In genomic region chr17:45591701-45592605, GRCm38 (mm10) we compare ENCODE assay signal across 9 mouse cellular contexts. TPM values are rescaled to one million over a fixed set of nuclear protein-coding genes. Genes with fewer than 3 reads are reported as not detected.
DNase-seq lines count a peak whose midpoint lies in the region; ATAC-seq and TF ChIP-seq lines count a peak whose summit lies in the region.
"Had no signal": no experiment of that assay in that cellular context is flagged by ENCODE, and none has a peak within 500 bp of the region (broad histone marks: within the 10 kb centered on the region; RNA-seq: fewer than 3 reads in every experiment).

No protein-coding gene starts in this region.

- intact Hi-C loops in heart, adult 2 months (cut with DNase I), result no loop called here

- H3K9me3 ChIP-seq in lung, embryonic 16.5 days (ENCODE audit: control insufficient read depth, low read length), result no peaks in the 10 kb centered on the region; the same call in 1 of the 2 replicates
- no peaks in the 10 kb centered on the region for H3K9me3 ChIP-seq in midbrain, postnatal 0 days (ENCODE audit: low read length)

- no peak for DNase-seq in lung, postnatal 25 days (ENCODE audit: low spot score)
- peak; percentile 59 to 61 for DNase-seq in cerebellum, adult 18-20 months
- DNase-seq in heart, adult 2 months, result peak; percentile 81 to 83
- peak; percentile 52 for DNase-seq in kidney, adult 18-20 months
- DNase-seq in midbrain, postnatal 0 days (ENCODE audit: low spot score), result no peak
- no peak for DNase-seq in right cerebral cortex, postnatal 25 days
- DNase-seq in right cerebral cortex, postnatal 14 days, result no peak

- no peak for TF ChIP-seq CTCF in heart, adult 2 months (IDR thresholded peaks at IDR 0.05)
- TF ChIP-seq CTCF in midbrain, postnatal 0 days (IDR thresholded peaks at IDR 0.05), result no peak

- peak; percentile 55; the same call in 1 of the 2 replicates for TF ChIP-seq POLR2A in heart, adult 2 months (IDR thresholded peaks at IDR 0.05; ENCODE audit: insufficient read depth, low read depth, low read length)

- ATAC-seq in lung, embryonic 16.5 days (ENCODE audit: low read depth), result 0 out of 2 replicates have a peak, but pooled peaks have one; percentile 1
- ATAC-seq in midbrain, postnatal 0 days (ENCODE audit: low FRiP score), result 0 out of 2 replicates have a peak, but pooled peaks have one; percentile 2

- H3K9ac ChIP-seq in lung, embryonic 16.5 days (ENCODE audit: low read length), result peak overlapping the region; percentile 8
- H3K9ac ChIP-seq in heart, adult 2 months (ENCODE audit: low read depth, low read length), result peak overlapping the region; percentile 67
- peak overlapping the region; percentile 29; the same call in 1 of the 2 replicates for H3K9ac ChIP-seq in midbrain, postnatal 0 days (replicated peaks; ENCODE audit: low read length, poor library complexity, severe bottlenecking)

- peak overlapping the region; percentile 31 for H3K4me2 ChIP-seq in lung, embryonic 16.5 days (ENCODE audit: low read depth, low read length)
- H3K4me2 ChIP-seq in midbrain, postnatal 0 days (ENCODE audit: low read depth, low read length, poor library complexity, severe bottlenecking), result peak overlapping the region; percentile 24

- TF ChIP-seq EP300 in heart, adult 2 months (IDR thresholded peaks at IDR 0.05; ENCODE audit: insufficient read depth, low read depth, low read length), result peak; percentile 75

- H3K79me2 ChIP-seq in heart, adult 2 months (replicated peaks; ENCODE audit: control insufficient read depth, insufficient read depth, low read length), result no peaks in the 10 kb centered on the region

- H3K4me1 ChIP-seq in lung, embryonic 16.5 days (replicated peaks; ENCODE audit: control insufficient read depth, insufficient read depth, low read length), result peaks cover 46% of the 10 kb centered on the region
- peaks cover 33% of the 10 kb centered on the region for H3K4me1 ChIP-seq in heart, adult 2 months (ENCODE audit: control insufficient read depth, insufficient read depth, low read length)
- H3K4me1 ChIP-seq in midbrain, postnatal 0 days (ENCODE audit: insufficient read depth, low read length), result peaks cover 15% of the 10 kb centered on the region

- no peaks in the 10 kb centered on the region for H3K27me3 ChIP-seq in lung, embryonic 16.5 days (ENCODE audit: control insufficient read depth, insufficient read depth, low read depth, low read length)
- no peaks in the 10 kb centered on the region for H3K27me3 ChIP-seq in heart, adult 2 months (ENCODE audit: control insufficient read depth, insufficient read depth, low read length)
- peaks cover 8% of the 10 kb centered on the region for H3K27me3 ChIP-seq in midbrain, postnatal 0 days (ENCODE audit: insufficient read depth, low read length)

- 46% methylated on average over 16 of the region's 16 CpGs for WGBS in lung, embryonic 16.5 days
- 14% methylated on average over 16 of the region's 16 CpGs for WGBS in heart, adult 2 months
- WGBS in midbrain, postnatal 0 days, result 59% methylated on average over 16 of the region's 16 CpGs

- peak overlapping the region; percentile 5 for H3K4me3 ChIP-seq in lung, embryonic 16.5 days (ENCODE audit: low read length)
- peak overlapping the region; percentile 30 for H3K4me3 ChIP-seq in heart, adult 2 months
- no peak overlapping the region for H3K4me3 ChIP-seq in midbrain, postnatal 0 days (ENCODE audit: low read depth, low read length)

- peaks cover 4% of the 10 kb centered on the region; the same call in 1 of the 2 replicates for H3K36me3 ChIP-seq in lung, embryonic 16.5 days (ENCODE audit: control insufficient read depth, insufficient read depth, low read length)
- H3K36me3 ChIP-seq in heart, adult 2 months (ENCODE audit: control insufficient read depth, insufficient read depth, low read length), result no peaks in the 10 kb centered on the region
- no peaks in the 10 kb centered on the region for H3K36me3 ChIP-seq in midbrain, postnatal 0 days (ENCODE audit: insufficient read depth, low read length)

- H3K27ac ChIP-seq in lung, embryonic 16.5 days (ENCODE audit: low read length), result peak overlapping the region; percentile 56
- H3K27ac ChIP-seq in heart, adult 2 months, result peak overlapping the region; percentile 81
- no peak overlapping the region for H3K27ac ChIP-seq in midbrain, postnatal 0 days (ENCODE audit: low read depth, low read length)
- H3K27ac ChIP-seq: macrophage had no signal

RNA-seq across cellular contexts. Expression of gene Slc29a1, which starts 7.5 kb away (rescaled TPM):
- polyA plus RNA-seq in lung, embryonic 16.5 days (2015; fragmentation: Nextera tagmentation; extraction: Ambion mirVana), result 100 and 106 TPM in 2 replicates
- total RNA-seq in heart, adult 2 months (2021), result 10 to 100 TPM; 80.3 to 84.6 TPM
- 160 and 184 TPM in 2 replicates for polyA plus RNA-seq in heart, adult 2 months (2012; rRNA removed)
- total RNA-seq in midbrain, postnatal 0 days (2014; rRNA removed), result 45.3 and 82.1 TPM in 2 replicates
- polyA plus RNA-seq in midbrain, postnatal 0 days (2015; fragmentation: Nextera tagmentation; extraction: Ambion mirVana), result 38.4 TPM in 2 replicates

RNA-seq across cellular contexts. Expression of gene Mymx, which starts 9.9 kb away (rescaled TPM):
- polyA plus RNA-seq in lung, embryonic 16.5 days (2015; fragmentation: Nextera tagmentation; extraction: Ambion mirVana), result 0.39 and 0.91 TPM in 2 replicates
- total RNA-seq in heart, adult 2 months (2021), result not detected
- polyA plus RNA-seq in heart, adult 2 months (2012; rRNA removed), result not detected in 2 replicates
- not detected in 2 replicates for total RNA-seq in midbrain, postnatal 0 days (2014; rRNA removed)
- polyA plus RNA-seq in midbrain, postnatal 0 days (2015; fragmentation: Nextera tagmentation; extraction: Ambion mirVana), result not detected in 2 replicates
- polyA plus RNA-seq: macrophage had no signal

RNA-seq across cellular contexts. Expression of gene Hsp90ab1, which starts 18.9 kb away (rescaled TPM):
- polyA plus RNA-seq in lung, embryonic 16.5 days (2015; fragmentation: Nextera tagmentation; extraction: Ambion mirVana), result 1,477 and 1,506 TPM in 2 replicates
- 1,000 to 10,000 TPM; 1,183 to 1,319 TPM for total RNA-seq in heart, adult 2 months (2021)
- 464 and 736 TPM in 2 replicates for polyA plus RNA-seq in heart, adult 2 months (2012; rRNA removed)
- total RNA-seq in midbrain, postnatal 0 days (2014; rRNA removed), result 1,063 and 1,068 TPM in 2 replicates
- 1,368 and 1,371 TPM in 2 replicates for polyA plus RNA-seq in midbrain, postnatal 0 days (2015; fragmentation: Nextera tagmentation; extraction: Ambion mirVana)

RNA-seq across cellular contexts. Expression of gene Slc35b2, which starts 28.3 kb away (rescaled TPM):
- polyA plus RNA-seq in lung, embryonic 16.5 days (2015; fragmentation: Nextera tagmentation; extraction: Ambion mirVana), result 130 and 131 TPM in 2 replicates
- total RNA-seq in heart, adult 2 months (2021), result 10 to 100 TPM; 23.4 to 24.0 TPM
- polyA plus RNA-seq in heart, adult 2 months (2012; rRNA removed), result 45.1 and 49.2 TPM in 2 replicates
- 91.7 and 113 TPM in 2 replicates for total RNA-seq in midbrain, postnatal 0 days (2014; rRNA removed)
- polyA plus RNA-seq in midbrain, postnatal 0 days (2015; fragmentation: Nextera tagmentation; extraction: Ambion mirVana), result 71.8 and 75.3 TPM in 2 replicates

RNA-seq across cellular contexts. Expression of gene Nfkbie, which starts 36.5 kb away (rescaled TPM):
- polyA plus RNA-seq in lung, embryonic 16.5 days (2015; fragmentation: Nextera tagmentation; extraction: Ambion mirVana), result 3.1 and 3.5 TPM in 2 replicates
- total RNA-seq in heart, adult 2 months (2021), result 1 to 10 TPM; 1.1 TPM
- 1.6 and 2.2 TPM in 2 replicates for polyA plus RNA-seq in heart, adult 2 months (2012; rRNA removed)
- 2.0 and 4.8 TPM in 2 replicates for total RNA-seq in midbrain, postnatal 0 days (2014; rRNA removed)
- polyA plus RNA-seq in midbrain, postnatal 0 days (2015; fragmentation: Nextera tagmentation; extraction: Ambion mirVana), result 2.5 and 3.1 TPM in 2 replicates

Comparison
In these comparisons a context has a peak if more than half of its experiments do, and no peak if none do; other contexts are left out.
1. H3K9ac ChIP-seq: peak in every context shown above with its lines; median percentile 67 in heart, adult 2 months; 29 in midbrain, postnatal 0 days; 8 in lung, embryonic 16.5 days.
2. DNase-seq: peak in cerebellum, adult 18-20 months (2 of 2), heart, adult 2 months (2 of 2) and kidney, adult 18-20 months (single experiment); none in lung, postnatal 25 days (single experiment), midbrain, postnatal 0 days (single experiment), right cerebral cortex, postnatal 25 days (single experiment) and right cerebral cortex, postnatal 14 days (single experiment).